Mouse (Mus musculus) E14TG2a.4 (cell line): ENCODE measurements around the gene Kirrel.

Source experiments
- CTCF ChIP-seq: conservative IDR thresholded peaks from 2 replicates; pipeline ENCODE4 v1.5.1; 2014; ENCODE audit warnings: low read length
- POU5F1 ChIP-seq: IDR thresholded peaks from 2 replicates; pipeline ENCODE4 v1.6.1; 2014; ENCODE audit warnings: low read length, borderline replicate concordance

DNA sequence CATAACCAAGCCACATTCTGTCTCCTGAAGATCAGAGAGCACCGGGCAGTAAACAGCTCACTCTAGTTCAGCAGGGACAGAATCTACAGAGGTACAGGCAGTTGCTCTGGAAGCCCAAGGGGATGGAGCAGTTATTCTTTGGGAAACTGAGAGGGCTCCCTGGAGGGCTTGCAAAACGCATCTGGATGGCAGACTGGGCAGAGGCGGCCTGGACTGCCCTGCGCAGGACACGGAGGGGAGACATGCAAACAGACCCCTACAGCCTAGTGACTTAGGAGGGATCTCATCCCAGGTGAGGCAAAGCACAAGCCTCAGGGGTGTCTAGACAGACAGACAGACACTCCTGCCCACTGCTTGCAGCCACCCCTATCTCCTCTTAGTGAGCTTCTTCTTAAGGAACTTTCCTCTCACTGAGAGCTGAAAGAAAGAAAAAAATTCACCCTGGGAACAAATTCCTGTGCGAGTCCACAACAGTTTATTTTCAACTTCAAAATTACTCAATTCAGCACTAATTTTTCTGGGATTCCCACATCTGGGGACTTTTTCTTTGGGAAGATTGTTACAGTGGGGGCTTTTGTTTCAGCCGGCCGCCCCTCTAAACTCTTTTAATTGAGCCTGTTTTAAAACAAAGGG is 24.4 kb downstream of the Kirrel start:
- TF ChIP-seq CTCF = no peak
- TF ChIP-seq POU5F1 = no peak
